Mouse (Mus musculus) C2C12 (cell line): ENCODE results near the gene Wasl.

Experiments used
- CEBPB ChIP-seq: IDR thresholded peaks from one replicate; pipeline ENCODE4 v1.6.1; 2011; ENCODE audit warnings: low read depth, mild to moderate bottlenecking, control low read depth, moderate library complexity
- CTCF ChIP-seq: IDR thresholded peaks from one replicate; pipeline ENCODE4 v1.5.1; 2011; ENCODE audit not compliant: control insufficient read depth, insufficient read depth, insufficient read length
- FOSL1 ChIP-seq: IDR thresholded peaks from one replicate; pipeline ENCODE4 v1.8.0; 2011; ENCODE audit warnings: mild to moderate bottlenecking, low read length; ENCODE audit not compliant: poor library complexity, insufficient read depth, severe bottlenecking
- MAX ChIP-seq: IDR thresholded peaks from one replicate; pipeline ENCODE4 v1.6.1; 2011; ENCODE audit warnings: mild to moderate bottlenecking, control low read depth
- MYOD1 ChIP-seq: IDR thresholded peaks from one replicate; pipeline ENCODE4 v1.6.1; 2011; ENCODE audit warnings: low read depth; ENCODE audit not compliant: control insufficient read depth, insufficient read length
- MYOG ChIP-seq: IDR thresholded peaks from one replicate; pipeline ENCODE4 v1.6.1; 2011; ENCODE audit not compliant: control insufficient read depth, insufficient read length; ENCODE audit errors: extremely low read depth
- USF1 ChIP-seq: IDR thresholded peaks from one replicate; pipeline ENCODE4 v1.6.1; 2011; ENCODE audit warnings: low read depth, mild to moderate bottlenecking, control low read depth, moderate library complexity

- TF ChIP-seq CTCF (no peak), MYOG (no peak), USF1 (no peak), MAX (no peak), FOSL1 (no peak), CEBPB (no peak), MYOD1 (no peak)
These were observed 50.9 kb downstream of the Wasl start for GRCm38 (mm10) chr6:24613918-24614317.
